Mouse (Mus musculus) heart, postnatal 36 days (tissue): ENCODE data around the gene Nedd8. TPM values are rescaled to one million over a fixed set of nuclear protein-coding genes. Genes with fewer than 3 reads are reported as not detected.

ENCODE experiments used
- DNase-seq, 2 experiments: peaks; one replicate each; pipeline ENCODE4 v3.0.0; 2021 to 2022
- intact Hi-C: fragments of 180-260 bp; cut with DNase I; formaldehyde crosslinking; loops from one replicate; pipeline ENCODE4 v1.15.1; 2025
- total RNA-seq, 2 experiments: library from RNA; stranded (reverse); gene quantifications; 2 replicates each; pipeline ENCODE4 v1.2.3; 2021

The Nedd8 gene
- total RNA-seq, result 100 to 1,000 TPM; 242 to 257 TPM

GRCm38 (mm10) chr14:55671833-55672740, at the start of gene Nedd8, which contains the start of gene Gmpr2:
Nedd8 (minus strand) TSS chr14:55672124.
Gmpr2 (plus strand) TSS chr14:55671941.
- peak; percentile 80 to 93 for DNase-seq
- intact Hi-C loops, result loop anchor here (5.0 kb wide), 1 partner anchor 35 kb away; the partner anchor contains the start of genes Gm49378 and Ipo4

DNA sequence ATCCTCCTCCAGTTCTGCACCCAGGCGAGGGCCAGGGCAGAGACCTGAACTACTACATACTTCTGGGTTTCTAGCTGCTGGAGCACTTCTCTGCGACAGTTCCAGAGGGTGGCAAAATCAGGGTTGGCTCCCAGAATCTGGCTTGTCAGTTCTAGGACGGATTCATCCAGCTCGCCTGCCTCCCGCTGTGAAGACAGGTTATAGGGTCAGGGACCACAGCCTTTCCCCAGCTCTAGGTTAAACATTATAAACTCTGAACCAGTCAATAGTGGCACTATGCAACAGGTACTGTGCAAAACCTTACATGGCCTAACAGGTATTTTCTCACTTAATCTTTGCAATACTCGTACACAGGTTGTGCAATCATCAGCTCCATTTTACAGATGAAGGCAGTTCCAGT, 49.2 kb upstream of the Nedd8 start:
- DNase-seq, result no peak
- intact Hi-C loops, result loop anchor here (5.0 kb wide), 1 partner anchor 84 kb away; the partner anchor contains the start of genes Gm49378 and Ipo4

DNA sequence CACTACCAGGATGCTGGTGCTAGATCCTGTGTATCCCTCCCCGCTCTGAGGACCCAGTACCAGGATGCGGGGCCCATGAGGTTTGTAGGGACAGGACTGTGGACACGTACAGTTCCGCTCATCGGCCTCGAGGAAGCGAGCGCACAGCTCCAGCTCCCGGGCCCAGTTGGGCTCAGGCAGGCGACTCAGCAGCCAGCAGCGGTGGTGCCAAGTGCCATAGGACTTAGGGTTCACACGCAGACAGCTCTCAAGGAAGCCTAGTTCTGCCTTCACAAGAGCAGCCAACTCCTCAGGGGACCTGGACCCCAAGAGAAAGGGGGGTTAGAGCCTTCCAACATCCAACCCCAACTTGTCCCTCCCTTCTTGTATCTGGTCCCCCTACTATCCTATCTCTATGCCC, 48.7 kb upstream of the Nedd8 start:
- intact Hi-C loops, result loop anchor here (5.0 kb wide), 1 partner anchor 83 kb away; the partner anchor contains the start of genes Gm49378 and Ipo4
- no peak for DNase-seq

GRCm38 (mm10) chr14:55719737-55720136, 47.8 kb upstream of the Nedd8 start:
- no peak for DNase-seq
- intact Hi-C loops, result loop anchor here (5.0 kb wide), 1 partner anchor 82 kb away; the partner anchor contains the start of genes Gm49378 and Ipo4

- intact Hi-C loops, result no loop called here
- no peak for DNase-seq
Measured at GRCm38 (mm10) chr14:55716884-55717283, 45.0 kb upstream of the Nedd8 start.

GRCm38 (mm10) chr14:55716271-55716670, 44.3 kb upstream of the Nedd8 start:
- DNase-seq, result no peak
- intact Hi-C loops, result no loop called here

GRCm38 (mm10) chr14:55714893-55715292, 43.0 kb upstream of the Nedd8 start:
- intact Hi-C loops, result no loop called here
- DNase-seq, result no peak

DNA sequence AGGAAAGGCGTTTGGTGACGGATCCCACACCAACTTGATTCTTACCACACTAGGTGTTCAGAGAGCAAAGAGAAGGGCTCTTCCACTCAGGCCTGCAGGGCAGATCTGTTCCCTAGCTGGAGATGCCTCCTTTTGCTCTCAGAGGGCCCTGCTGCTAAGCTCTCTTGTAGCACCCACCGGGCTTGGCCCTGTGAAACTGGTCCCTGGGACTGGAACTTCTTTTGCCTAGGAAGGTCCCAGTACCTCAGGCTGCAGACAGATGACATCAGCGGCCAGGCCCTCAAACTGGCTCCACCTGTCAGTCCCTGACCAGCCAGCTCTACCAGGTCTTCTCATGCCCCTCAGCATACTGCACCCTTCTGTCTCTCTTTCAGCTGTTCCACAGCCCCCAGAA, 41.8 kb upstream of the Nedd8 start, which contains the start of gene Tgm1:
Tgm1 (minus strand) TSS at position 198 of the 394 bp plus-strand sequence.
- intact Hi-C loops, result no loop called here
- no peak for DNase-seq

GRCm38 (mm10) chr14:55713007-55713728, 41.2 kb upstream of the Nedd8 start:
- DNase-seq, result peak in 1 of 2 experiments; percentile 43

GRCm38 (mm10) chr14:55711786-55712185, 39.9 kb upstream of the Nedd8 start:
- DNase-seq, result no peak
- intact Hi-C loops, result no loop called here

More at GRCm38 (mm10) chr14:55713007-55713728, 41.2 kb upstream of the Nedd8 start:
- intact Hi-C loops, result no loop called here

- no peak for DNase-seq
- intact Hi-C loops, result no loop called here
Measured at GRCm38 (mm10) chr14:55709509-55709908, 37.6 kb upstream of the Nedd8 start.

DNA sequence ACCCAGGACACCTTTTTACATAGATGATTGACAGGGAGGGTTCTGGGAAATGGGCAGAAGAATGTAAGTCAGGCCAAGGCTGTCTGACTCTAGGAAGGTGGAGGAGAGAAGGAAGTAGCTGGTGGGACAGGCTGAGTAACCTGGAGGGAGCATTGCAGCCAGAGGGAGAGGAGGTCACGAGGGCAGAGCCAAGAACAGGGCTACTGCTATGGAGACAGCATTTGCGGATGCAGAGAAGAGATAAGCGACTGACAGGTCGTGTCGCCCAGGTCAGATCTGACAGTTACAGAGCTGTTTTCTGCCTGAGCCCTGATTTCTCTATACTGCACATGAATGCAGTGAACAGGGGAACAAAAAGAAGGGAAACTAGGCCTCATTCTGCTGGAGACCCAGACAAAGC, 35.5 kb upstream of the Nedd8 start:
- intact Hi-C loops, result no loop called here
- DNase-seq, result no peak

DNA sequence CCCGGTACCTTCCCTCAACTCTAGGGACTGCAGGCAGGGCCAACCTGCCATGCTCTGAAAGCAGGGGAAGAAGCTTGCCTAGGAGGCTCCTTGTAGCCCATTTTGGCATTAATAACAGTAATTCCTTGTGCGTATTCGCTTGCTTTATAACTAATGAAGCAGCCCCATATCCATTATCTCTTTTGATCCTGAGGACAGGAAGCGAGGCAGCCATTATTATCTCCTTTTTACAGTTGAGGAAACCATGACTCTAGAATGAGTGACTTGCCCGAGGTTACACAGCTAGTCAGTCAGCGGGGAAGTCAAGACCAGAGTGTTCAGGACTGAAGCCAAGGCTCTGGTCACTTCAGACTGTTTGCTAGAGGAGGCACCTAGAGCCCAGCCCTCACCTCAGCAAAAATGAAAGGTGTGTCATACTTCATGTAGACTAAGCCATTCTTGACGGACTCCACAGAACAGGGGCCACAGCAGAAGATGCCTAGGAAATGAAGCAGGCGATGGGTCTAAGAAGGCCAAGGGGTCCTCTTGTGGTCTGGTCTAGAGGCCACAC, 34.2 kb upstream of the Nedd8 start:
- no peak for DNase-seq
- intact Hi-C loops, result no loop called here

- intact Hi-C loops, result no loop called here
Measured at GRCm38 (mm10) chr14:55702761-55703160, 30.8 kb upstream of the Nedd8 start.

DNA sequence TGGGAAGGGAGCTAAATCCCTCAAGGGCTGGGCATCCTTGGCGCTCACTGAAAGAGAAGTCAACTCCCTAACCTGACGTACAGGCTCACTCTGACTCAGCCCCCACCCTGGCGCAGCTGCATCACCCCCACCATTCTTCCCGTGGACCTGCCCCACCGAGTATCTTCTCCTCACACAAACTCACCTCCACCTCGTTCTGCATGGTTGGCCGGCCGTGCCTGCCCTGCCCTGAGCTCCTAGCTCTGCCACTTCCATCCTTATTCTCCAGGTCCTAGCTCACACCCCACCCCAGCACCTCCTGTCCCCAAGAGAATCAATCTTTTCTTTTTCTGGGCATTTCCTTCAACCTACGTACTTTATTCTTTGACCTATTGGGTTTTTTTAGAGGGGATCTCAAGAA, 29.2 kb upstream of the Nedd8 start:
- intact Hi-C loops, result no loop called here
- no peak for DNase-seq

More at GRCm38 (mm10) chr14:55702761-55703160, 30.8 kb upstream of the Nedd8 start:
- no peak for DNase-seq

DNA sequence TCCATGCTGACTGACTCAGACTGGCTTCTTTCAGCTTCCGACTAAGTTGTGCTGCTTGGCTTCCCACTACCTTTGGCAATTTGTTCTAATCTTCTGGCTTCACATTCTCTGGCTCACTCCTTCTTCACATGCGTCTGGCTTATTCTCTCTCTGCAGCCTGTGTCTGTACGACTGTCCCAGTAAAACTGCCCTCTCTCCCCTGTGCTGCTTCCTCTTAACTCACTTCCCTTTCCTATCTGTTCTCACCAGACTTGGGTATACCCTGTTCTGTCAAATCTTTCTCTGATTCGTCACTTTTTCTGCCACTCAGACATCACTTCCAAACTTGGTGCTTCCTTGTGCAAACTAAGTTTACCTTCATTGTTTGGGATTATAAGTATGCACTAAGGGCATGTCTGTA, 25.3 kb upstream of the Nedd8 start:
- DNase-seq, result no peak
- intact Hi-C loops, result no loop called here

DNA sequence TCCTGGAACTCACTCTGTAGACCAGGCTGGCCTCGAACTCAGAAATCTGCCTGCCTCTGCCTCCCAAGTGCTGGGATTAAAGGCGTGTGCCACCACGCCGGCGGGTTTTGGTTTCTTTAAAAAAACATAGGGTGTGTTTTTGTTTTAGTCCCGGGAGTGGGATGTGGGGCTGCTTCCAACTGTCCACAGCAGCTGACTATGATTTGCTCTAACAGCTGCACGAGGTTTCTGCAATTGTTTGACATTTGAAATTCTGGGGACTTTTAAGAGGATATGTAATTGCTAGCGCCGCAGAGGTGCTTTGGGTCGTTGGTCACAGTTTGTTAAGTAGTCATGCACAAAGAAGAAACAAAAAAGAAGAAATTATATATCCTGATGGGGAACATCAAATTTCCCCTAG, 17.5 kb upstream of the Nedd8 start:
- intact Hi-C loops, result no loop called here
- no peak for DNase-seq

- intact Hi-C loops, result loop anchor here (1.0 to 5.0 kb wide), 3 partner anchors 40 to 80 kb away; partner anchors contain the start of genes Ltb4r2 and Rabggta
- DNase-seq, result no peak
Measured at GRCm38 (mm10) chr14:55682118-55682493, 10.2 kb upstream of the Nedd8 start.

DNA sequence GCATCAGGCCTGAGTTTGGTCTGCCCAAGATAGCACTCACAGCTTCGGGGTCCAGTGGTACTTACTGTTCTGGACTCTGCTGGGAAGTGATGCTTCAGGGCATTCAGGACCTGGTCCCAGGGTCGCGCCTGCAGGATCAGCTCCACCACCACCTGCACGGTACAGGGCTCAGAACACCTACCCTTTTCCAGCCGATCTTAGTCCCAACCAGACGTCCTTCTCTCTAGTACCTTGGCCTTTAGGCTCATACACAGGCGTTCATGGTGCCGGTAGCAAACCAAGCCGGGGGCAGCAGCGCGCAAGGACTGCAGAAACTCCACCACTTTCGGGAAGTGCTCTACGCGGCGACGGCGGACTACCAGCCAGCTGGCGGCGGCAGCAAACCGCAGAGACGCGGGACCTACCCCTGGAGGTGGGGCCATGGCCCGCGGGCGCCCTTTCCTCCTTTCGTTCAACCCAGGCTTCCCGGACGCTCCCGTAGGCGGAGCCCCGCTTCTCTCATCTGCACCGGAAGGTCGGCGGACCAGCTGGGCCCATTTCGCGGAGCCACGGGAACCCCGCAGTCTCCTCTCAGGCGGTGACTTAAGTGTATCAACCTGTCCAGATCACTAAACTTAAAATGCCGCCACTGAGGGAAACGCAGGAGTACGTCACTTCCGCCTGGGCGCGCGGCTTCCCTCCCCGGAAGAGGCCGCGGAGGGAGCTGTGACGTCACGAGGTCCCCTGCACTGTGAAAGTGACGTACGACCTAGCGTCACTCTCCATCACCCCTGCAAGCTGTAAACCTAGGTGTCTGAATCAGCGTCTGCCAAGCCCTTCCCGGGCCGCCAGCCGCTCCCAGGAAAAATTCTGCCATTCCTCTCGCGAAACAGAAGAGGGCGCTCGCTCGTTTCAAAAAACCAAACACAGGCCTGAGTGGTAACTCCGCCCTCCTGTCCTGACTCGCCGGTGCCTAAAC, 9.5 kb upstream of the Nedd8 start, which contains the start of gene Tinf2:
Tinf2 (minus strand) TSS at position 661 of the 958 bp plus-strand sequence.
- intact Hi-C loops, result loop anchor here (1.0 to 5.0 kb wide), 3 partner anchors 41 to 81 kb away; partner anchors contain the start of genes Ltb4r2 and Rabggta

More for the DNA sequence above, 9.5 kb upstream of the Nedd8 start, which contains the start of gene Tinf2:
- peak; percentile 91 to 94 for DNase-seq
